Mouse (Mus musculus) intestine, postnatal 0 days (tissue): Measurements from ENCODE around the gene Wnk2. TPM values are rescaled to one million over a fixed set of nuclear protein-coding genes. Genes with fewer than 3 reads are reported as not detected.

Experiments
- ATAC-seq: fragments of 200-750 bp; cut with Nextera tagmentation; 2 replicates; pipeline ENCODE4 v1.8.0; 2017; ENCODE audit warnings: mild to moderate bottlenecking, moderate TSS enrichment, moderate library complexity
- H3K27ac ChIP-seq: fragments of 300-500 bp; sonication (generic); 2 replicates; pipeline ENCODE4 v1.5.1; 2014; ENCODE audit warnings: mild to moderate bottlenecking, low read depth, low read length, moderate library complexity
- H3K27me3 ChIP-seq: fragments of 300-500 bp; sonication (generic); replicated peaks from 2 replicates; pipeline ENCODE4 v1.6.1; 2014; ENCODE audit warnings: low read length, mixed read lengths; ENCODE audit not compliant: control insufficient read depth, insufficient read depth
- H3K36me3 ChIP-seq: fragments of 300-500 bp; sonication (generic); 2 replicates; pipeline ENCODE4 v1.6.1; 2014; ENCODE audit warnings: mild to moderate bottlenecking, moderate library complexity; ENCODE audit not compliant: control insufficient read depth, insufficient read depth
- H3K4me1 ChIP-seq: fragments of 300-500 bp; sonication (generic); replicated peaks from 2 replicates; pipeline ENCODE4 v1.6.1; 2014; ENCODE audit warnings: antibody characterized with exemption, low read length, mixed read lengths; ENCODE audit not compliant: control insufficient read depth, insufficient read depth
- H3K4me2 ChIP-seq: fragments of 300-500 bp; sonication (generic); replicated peaks from 2 replicates; pipeline ENCODE4 v1.6.1; 2014; ENCODE audit warnings: low read depth, mild to moderate bottlenecking, moderate library complexity
- H3K4me3 ChIP-seq: fragments of 300-500 bp; sonication (generic); 2 replicates; pipeline ENCODE4 v1.5.1; 2014; ENCODE audit warnings: low read depth, low read length
- H3K9ac ChIP-seq: fragments of 300-500 bp; sonication (generic); 2 replicates; pipeline ENCODE4 v1.6.1; 2014; ENCODE audit warnings: mild to moderate bottlenecking, low read depth, low read length
- H3K9me3 ChIP-seq: fragments of 300-500 bp; sonication (generic); 2 replicates; pipeline ENCODE4 v1.6.1; 2016; ENCODE audit warnings: mixed run types; ENCODE audit not compliant: control insufficient read depth
- CTCF ChIP-seq: sonication (generic); IDR thresholded peaks from 2 replicates; pipeline ENCODE4 v1.5.1; 2016; ENCODE audit warnings: low read depth, mild to moderate bottlenecking, control low read depth, antibody characterized with exemption, moderate library complexity
- WGBS: fragments of 180-500 bp; shearing (Covaris S2); extraction: QIAGEN DNeasy Blood & Tissue Kit; methylation state at CpG from one replicate; pipeline ENCODE4 v1.1.7; 2014; 5-methylcytosine and 5-hydroxymethylcytosine counted together
- polyA plus RNA-seq: library from polyadenylated mRNA; unstranded; fragments of >200 nt; fragmentation: Nextera tagmentation; extraction: Ambion mirVana; gene quantifications from 2 replicates; pipeline ENCODE4 v1.2.1, GENCODE M21; 2015

Gene Wnk2
- polyA plus RNA-seq, 1 experiment from 2014 or later: 1.7 TPM

- whole genome bisulfite sequencing: 96% methylated on average over 3 of the region's 3 CpGs
- no peaks in the 10 kb centered on the region for H3K27me3 ChIP-seq
- no peaks in the 10 kb centered on the region for H3K4me1 ChIP-seq
- H3K9ac ChIP-seq: no peak overlapping the region
- H3K4me3 ChIP-seq: no peak overlapping the region
- TF ChIP-seq CTCF: no peak
- H3K4me2 ChIP-seq: no peak overlapping the region
- H3K27ac ChIP-seq: no peak overlapping the region
- no peak for ATAC-seq
- no peaks in the 10 kb centered on the region for H3K9me3 ChIP-seq
- no peaks in the 10 kb centered on the region for H3K36me3 ChIP-seq
Measured at GRCm38 (mm10) chr13:49181411-49181984, 33.7 kb upstream of the Wnk2 start.

- no peak for ATAC-seq
- H3K4me3 ChIP-seq: no peak overlapping the region
- H3K36me3 ChIP-seq: no peaks in the 10 kb centered on the region
- no peak overlapping the region for H3K9ac ChIP-seq
- no peak for TF ChIP-seq CTCF
- H3K27me3 ChIP-seq: no peaks in the 10 kb centered on the region
- no peak overlapping the region for H3K27ac ChIP-seq
- WGBS: 41% methylated on average over 1 of the region's 1 CpGs
- no peaks in the 10 kb centered on the region for H3K9me3 ChIP-seq
- no peak overlapping the region for H3K4me2 ChIP-seq
- no peaks in the 10 kb centered on the region for H3K4me1 ChIP-seq
Measured at GRCm38 (mm10) chr13:49180691-49181090, 32.9 kb upstream of the Wnk2 start.

GRCm38 (mm10) chr13:49180274-49180673, 32.5 kb upstream of the Wnk2 start:
- no peak overlapping the region for H3K27ac ChIP-seq
- no peaks in the 10 kb centered on the region for H3K9me3 ChIP-seq
- WGBS: 88% methylated on average over 5 of the region's 5 CpGs
- no peaks in the 10 kb centered on the region for H3K36me3 ChIP-seq
- no peaks in the 10 kb centered on the region for H3K4me1 ChIP-seq
- TF ChIP-seq CTCF: no peak
- H3K4me2 ChIP-seq: no peak overlapping the region
- H3K27me3 ChIP-seq: no peaks in the 10 kb centered on the region
- no peak overlapping the region for H3K4me3 ChIP-seq
- H3K9ac ChIP-seq: no peak overlapping the region
- no peak for ATAC-seq

GRCm38 (mm10) chr13:49178839-49179585, 31.2 kb upstream of the Wnk2 start:
- ATAC-seq: peak; percentile 28; the same call in 1 of the 2 replicates
- Histone ChIP-seq H3K4me3 (no peak overlapping the region), H3K36me3 (no peaks in the 10 kb centered on the region), H3K27ac (no peak overlapping the region), H3K4me2 (no peak overlapping the region), H3K9me3 (no peaks in the 10 kb centered on the region), H3K9ac (no peak overlapping the region), H3K4me1 (no peaks in the 10 kb centered on the region), H3K27me3 (no peaks in the 10 kb centered on the region)
- TF ChIP-seq CTCF: no peak
- WGBS: 64% methylated on average over 19 of the region's 19 CpGs

- Histone ChIP-seq H3K9ac (no peak overlapping the region), H3K27me3 (no peaks in the 10 kb centered on the region), H3K4me1 (no peaks in the 10 kb centered on the region), H3K4me2 (no peak overlapping the region), H3K27ac (no peak overlapping the region), H3K4me3 (no peak overlapping the region), H3K9me3 (no peaks in the 10 kb centered on the region), H3K36me3 (no peaks in the 10 kb centered on the region)
- no peak for ATAC-seq
- TF ChIP-seq CTCF: no peak
- 83% methylated on average over 10 of the region's 10 CpGs for WGBS
Measured at GRCm38 (mm10) chr13:49175509-49175908, 27.7 kb upstream of the Wnk2 start.

GRCm38 (mm10) chr13:49172971-49173596, 25.3 kb upstream of the Wnk2 start:
- Histone ChIP-seq H3K4me2 (no peak overlapping the region), H3K9me3 (no peaks in the 10 kb centered on the region), H3K9ac (no peak overlapping the region), H3K4me3 (no peak overlapping the region), H3K27me3 (no peaks in the 10 kb centered on the region), H3K36me3 (no peaks in the 10 kb centered on the region), H3K27ac (no peak overlapping the region), H3K4me1 (0 out of 2 replicates have a peak, but pooled peaks cover 5% of the 10 kb centered on the region)
- peak; percentile 95 for TF ChIP-seq CTCF
- WGBS: 7% methylated on average over 12 of the region's 12 CpGs
- peak; percentile 63 for ATAC-seq
